Mouse (Mus musculus) stomach, embryonic 16.5 days (tissue): ENCODE data around the gene Myo15b. TPM values are rescaled to one million over a fixed set of nuclear protein-coding genes. Genes with fewer than 3 reads are reported as not detected.

Experiments
- ATAC-seq: fragments of 200-750 bp; cut with Nextera tagmentation; 2 replicates; pipeline ENCODE4 v1.8.0; 2017; ENCODE audit warnings: moderate number of reproducible peaks, moderate TSS enrichment; ENCODE audit not compliant: insufficient read depth, low FRiP score
- H3K27ac ChIP-seq: fragments of 300-500 bp; sonication (generic); 2 replicates; pipeline ENCODE4 v1.5.1; 2014; ENCODE audit warnings: low read length
- H3K27me3 ChIP-seq: fragments of 300-500 bp; sonication (generic); 2 replicates; pipeline ENCODE4 v1.6.1; 2014; ENCODE audit warnings: low read length, control low read depth, mixed read lengths; ENCODE audit not compliant: control insufficient read depth, insufficient read depth
- H3K36me3 ChIP-seq: fragments of 300-500 bp; sonication (generic); 2 replicates; pipeline ENCODE4 v1.6.1; 2014; ENCODE audit warnings: low read length; ENCODE audit not compliant: control insufficient read depth, insufficient read depth
- H3K4me1 ChIP-seq: fragments of 300-500 bp; sonication (generic); 2 replicates; pipeline ENCODE4 v1.6.1; 2014; ENCODE audit warnings: low read length, control low read depth, mixed read lengths; ENCODE audit not compliant: control insufficient read depth, insufficient read depth
- H3K4me2 ChIP-seq: fragments of 300-500 bp; sonication (generic); 2 replicates; pipeline ENCODE4 v1.6.1; 2014; ENCODE audit warnings: low read depth, low read length, mixed read lengths
- H3K4me3 ChIP-seq: fragments of 300-500 bp; sonication (generic); replicated peaks from 2 replicates; pipeline ENCODE4 v1.5.1; 2014; ENCODE audit warnings: mild to moderate bottlenecking, low read length
- H3K9ac ChIP-seq: fragments of 300-500 bp; sonication (generic); 2 replicates; pipeline ENCODE4 v1.6.1; 2014; ENCODE audit warnings: low read length
- H3K9me3 ChIP-seq: fragments of 300-500 bp; sonication (generic); replicated peaks from 2 replicates; pipeline ENCODE4 v1.6.1; 2016; ENCODE audit warnings: low read length, control low read depth; ENCODE audit not compliant: control insufficient read depth
- WGBS: fragments of 180-500 bp; shearing (Covaris S2); extraction: QIAGEN DNeasy Blood & Tissue Kit; methylation state at CpG from one replicate; pipeline ENCODE4 v1.1.7; 2014; 5-methylcytosine and 5-hydroxymethylcytosine counted together
- polyA plus RNA-seq: library from polyadenylated mRNA; unstranded; fragments of >200 nt; fragmentation: Nextera tagmentation; extraction: Ambion mirVana; gene quantifications from 2 replicates; pipeline ENCODE4 v1.2.1, GENCODE M21; 2015

Gene Myo15b
- polyA plus RNA-seq, 1 experiment from 2014 or later = 21.1 TPM

- WGBS = 80% methylated on average over 5 of the region's 5 CpGs
- Histone ChIP-seq H3K27me3 (no peaks in the 10 kb centered on the region), H3K9ac (0 out of 2 replicates have a peak overlapping the region, but pooled peaks have one; percentile 14), H3K36me3 (no peaks in the 10 kb centered on the region), H3K9me3 (no peaks in the 10 kb centered on the region), H3K4me3 (no peak overlapping the region), H3K27ac (peak overlapping the region; percentile 55), H3K4me2 (no peak overlapping the region), H3K4me1 (peaks cover 61% of the 10 kb centered on the region)
- no peak for ATAC-seq
Measured at GRCm38 (mm10) chr11:115902177-115902576, 44.0 kb downstream of the Myo15b start.

GRCm38 (mm10) chr11:115902831-115903230 lies 44.6 kb downstream of the Myo15b start:
- H3K9ac ChIP-seq = 0 out of 2 replicates have a peak overlapping the region, but pooled peaks have one; percentile 14
- H3K4me2 ChIP-seq = no peak overlapping the region
- H3K4me3 ChIP-seq = no peak overlapping the region
- H3K4me1 ChIP-seq = peaks cover 61% of the 10 kb centered on the region
- no peaks in the 10 kb centered on the region for H3K9me3 ChIP-seq
- ATAC-seq = no peak
- WGBS = 55% methylated on average over 1 of the region's 1 CpGs
- no peaks in the 10 kb centered on the region for H3K36me3 ChIP-seq
- H3K27ac ChIP-seq = peak overlapping the region; percentile 93
- H3K27me3 ChIP-seq = no peaks in the 10 kb centered on the region

- H3K27ac ChIP-seq = peak overlapping the region; percentile 93
- WGBS = 51% methylated on average over 11 of the region's 11 CpGs
- H3K4me3 ChIP-seq = no peak overlapping the region
- peak overlapping the region; percentile 6 for H3K9ac ChIP-seq
- H3K4me2 ChIP-seq = no peak overlapping the region
- H3K4me1 ChIP-seq = peaks cover 61% of the 10 kb centered on the region
- no peaks in the 10 kb centered on the region for H3K36me3 ChIP-seq
- no peaks in the 10 kb centered on the region for H3K27me3 ChIP-seq
- peak; percentile 65; the same call in 1 of the 2 replicates for ATAC-seq
- no peaks in the 10 kb centered on the region for H3K9me3 ChIP-seq
Measured at GRCm38 (mm10) chr11:115903384-115904230, 45.4 kb downstream of the Myo15b start.

- 60% methylated on average over 8 of the region's 8 CpGs for WGBS
- peak overlapping the region; percentile 93 for H3K27ac ChIP-seq
- no peak overlapping the region for H3K4me3 ChIP-seq
- no peak for ATAC-seq
- no peak overlapping the region for H3K4me2 ChIP-seq
- peak overlapping the region; percentile 60 for H3K9ac ChIP-seq
- H3K36me3 ChIP-seq = no peaks in the 10 kb centered on the region
- H3K27me3 ChIP-seq = no peaks in the 10 kb centered on the region
- no peaks in the 10 kb centered on the region for H3K9me3 ChIP-seq
- peaks cover 56% of the 10 kb centered on the region for H3K4me1 ChIP-seq
Measured at GRCm38 (mm10) chr11:115904231-115904955, 46.2 kb downstream of the Myo15b start.

- ATAC-seq = peak; percentile 47; the same call in 1 of the 2 replicates
- WGBS = 49% methylated on average over 16 of the region's 16 CpGs
- H3K4me3 ChIP-seq = peak overlapping the region; percentile 17
- peaks cover 49% of the 10 kb centered on the region for H3K4me1 ChIP-seq
- H3K36me3 ChIP-seq = no peaks in the 10 kb centered on the region
- H3K9me3 ChIP-seq = no peaks in the 10 kb centered on the region
- no peaks in the 10 kb centered on the region for H3K27me3 ChIP-seq
- peak overlapping the region; percentile 31; the same call in 1 of the 2 replicates for H3K4me2 ChIP-seq
- peak overlapping the region; percentile 93 for H3K27ac ChIP-seq
- H3K9ac ChIP-seq = peak overlapping the region; percentile 60
Measured at GRCm38 (mm10) chr11:115904956-115905790, 47.0 kb downstream of the Myo15b start.

GRCm38 (mm10) chr11:115906116-115906515 lies 47.9 kb downstream of the Myo15b start:
- no peak for ATAC-seq

GRCm38 (mm10) chr11:115906521-115906920 lies 48.3 kb downstream of the Myo15b start:
- H3K9me3 ChIP-seq = no peaks in the 10 kb centered on the region
- H3K4me3 ChIP-seq = no peak overlapping the region
- no peak for ATAC-seq
- H3K9ac ChIP-seq = no peak overlapping the region
- peaks cover 47% of the 10 kb centered on the region for H3K4me1 ChIP-seq
- WGBS = 83% methylated on average over 5 of the region's 5 CpGs
- H3K4me2 ChIP-seq = no peak overlapping the region
- peak overlapping the region; percentile 25 for H3K27ac ChIP-seq
- no peaks in the 10 kb centered on the region for H3K36me3 ChIP-seq
- H3K27me3 ChIP-seq = no peaks in the 10 kb centered on the region

More at GRCm38 (mm10) chr11:115906116-115906515, 47.9 kb downstream of the Myo15b start:
- H3K9ac ChIP-seq = peak overlapping the region; percentile 60; the same call in 1 of the 2 replicates
- H3K4me3 ChIP-seq = no peak overlapping the region
- H3K27me3 ChIP-seq = no peaks in the 10 kb centered on the region
- no peaks in the 10 kb centered on the region for H3K9me3 ChIP-seq
- 74% methylated on average over 3 of the region's 3 CpGs for WGBS
- peak overlapping the region; percentile 93 for H3K27ac ChIP-seq
- no peak overlapping the region for H3K4me2 ChIP-seq
- H3K4me1 ChIP-seq = peaks cover 45% of the 10 kb centered on the region
- H3K36me3 ChIP-seq = no peaks in the 10 kb centered on the region

- H3K27ac ChIP-seq = peak overlapping the region; percentile 91
- 0 out of 2 replicates have a peak overlapping the region, but pooled peaks have one; percentile 8 for H3K4me2 ChIP-seq
- ATAC-seq = peak; percentile 70
- H3K4me1 ChIP-seq = peaks cover 5% of the 10 kb centered on the region; the same call in 1 of the 2 replicates
- no peak overlapping the region for H3K4me3 ChIP-seq
- 56% methylated on average over 5 of the region's 5 CpGs for whole genome bisulfite sequencing
- H3K27me3 ChIP-seq = no peaks in the 10 kb centered on the region
- H3K9me3 ChIP-seq = no peaks in the 10 kb centered on the region
- no peaks in the 10 kb centered on the region for H3K36me3 ChIP-seq
- H3K9ac ChIP-seq = 0 out of 2 replicates have a peak overlapping the region, but pooled peaks have one; percentile 11
Measured at GRCm38 (mm10) chr11:115911134-115911561, 52.9 kb downstream of the Myo15b start.
